Mouse (Mus musculus) kidney, adult 2 months (tissue): Measurements from ENCODE around the gene 1700037H04Rik. TPM values are rescaled to one million over a fixed set of nuclear protein-coding genes. Genes with fewer than 3 reads are reported as not detected.

Experiments
- DNase-seq: peaks from one replicate; pipeline ENCODE4 v3.0.0; 2021
- H3K27ac ChIP-seq: fragments of 200-500 bp; 2 replicates; pipeline ENCODE4 v1.5.1; 2012; ENCODE audit warnings: low read depth, low read length, control low read depth, inconsistent platforms; ENCODE audit not compliant: insufficient read depth
- H3K27me3 ChIP-seq: fragments of 200-500 bp; replicated peaks from 2 replicates; pipeline ENCODE4 v1.6.1; 2012; ENCODE audit warnings: mild to moderate bottlenecking, moderate library complexity, low read length, inconsistent platforms; ENCODE audit not compliant: control insufficient read depth, insufficient read depth
- H3K36me3 ChIP-seq: fragments of 200-500 bp; 2 replicates; pipeline ENCODE4 v1.6.1; 2012; ENCODE audit warnings: mild to moderate bottlenecking, moderate library complexity, low read length, inconsistent platforms; ENCODE audit not compliant: control insufficient read depth, insufficient read depth
- H3K4me1 ChIP-seq: fragments of 200-500 bp; 2 replicates; pipeline ENCODE4 v1.6.1; 2011; ENCODE audit warnings: low read length; ENCODE audit not compliant: control insufficient read depth, insufficient read depth
- H3K4me3 ChIP-seq: fragments of 200-500 bp; 2 replicates; pipeline ENCODE4 v1.5.1; 2011; ENCODE audit warnings: mild to moderate bottlenecking, low read depth, low read length, control low read depth; ENCODE audit not compliant: insufficient read depth
- CTCF ChIP-seq: fragments of 200-500 bp; conservative IDR thresholded peaks from 2 replicates; pipeline ENCODE4 v1.5.1; 2011; ENCODE audit warnings: low read depth, mild to moderate bottlenecking, control low read depth, low read length, moderate library complexity, mixed read lengths; ENCODE audit not compliant: insufficient read depth, insufficient read length
- POLR2A ChIP-seq: fragments of 200-500 bp; IDR thresholded peaks from one replicate; pipeline ENCODE4 v1.6.1; 2011; ENCODE audit warnings: low read depth, low read length, control low read depth
- WGBS: fragments of 180-500 bp; shearing (Covaris S2); methylation state at CpG from one replicate; pipeline ENCODE4 v1.1.7; 2018; 5-methylcytosine and 5-hydroxymethylcytosine counted together
- polyA plus RNA-seq: library from polyadenylated mRNA; depleted of rRNA; stranded (reverse); fragments of >200 nt; gene quantifications from 2 replicates; pipeline ENCODE4 v1.2.3, GENCODE M21; 2012

Gene 1700037H04Rik
- polyA plus RNA-seq, 1 experiment: 112 TPM

DNA sequence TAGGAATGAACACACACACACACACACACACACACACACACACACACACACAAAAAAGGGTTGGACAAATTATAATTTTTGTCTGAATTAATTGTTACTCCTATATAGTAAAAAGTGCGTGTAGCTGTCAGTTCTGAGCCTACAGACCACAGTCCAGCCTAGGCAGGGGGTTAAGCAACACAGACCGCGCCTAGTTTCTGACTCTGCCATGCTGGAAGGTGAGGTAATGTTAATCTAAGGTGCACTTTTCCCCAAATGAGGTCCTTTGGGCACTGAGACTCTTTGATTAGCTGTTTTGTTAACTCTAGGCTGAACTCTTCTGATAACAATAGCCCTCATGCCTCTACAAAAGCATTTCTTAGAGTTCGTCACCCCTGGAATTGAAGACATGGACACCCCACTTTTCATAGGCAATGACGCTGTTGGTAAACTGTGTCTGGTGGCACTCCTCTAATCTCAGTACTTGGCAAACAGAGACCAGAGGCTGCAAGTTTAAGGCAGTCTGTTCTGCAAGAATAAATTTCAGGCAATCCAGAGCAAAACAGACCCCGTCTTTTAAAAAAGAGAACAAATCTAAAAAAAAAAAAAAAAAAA is 44.0 kb upstream of the 1700037H04Rik start:
- H3K27ac ChIP-seq: peak overlapping the region; percentile 74
- TF ChIP-seq POLR2A: no peak
- TF ChIP-seq CTCF: no peak
- WGBS: 71% methylated on average over 6 of the region's 6 CpGs
- no peak overlapping the region for H3K4me3 ChIP-seq
- no peak for DNase-seq
- H3K4me1 ChIP-seq: peaks cover 3% of the 10 kb centered on the region; the same call in 1 of the 2 replicates
- no peaks in the 10 kb centered on the region for H3K27me3 ChIP-seq
- no peaks in the 10 kb centered on the region for H3K36me3 ChIP-seq

DNA sequence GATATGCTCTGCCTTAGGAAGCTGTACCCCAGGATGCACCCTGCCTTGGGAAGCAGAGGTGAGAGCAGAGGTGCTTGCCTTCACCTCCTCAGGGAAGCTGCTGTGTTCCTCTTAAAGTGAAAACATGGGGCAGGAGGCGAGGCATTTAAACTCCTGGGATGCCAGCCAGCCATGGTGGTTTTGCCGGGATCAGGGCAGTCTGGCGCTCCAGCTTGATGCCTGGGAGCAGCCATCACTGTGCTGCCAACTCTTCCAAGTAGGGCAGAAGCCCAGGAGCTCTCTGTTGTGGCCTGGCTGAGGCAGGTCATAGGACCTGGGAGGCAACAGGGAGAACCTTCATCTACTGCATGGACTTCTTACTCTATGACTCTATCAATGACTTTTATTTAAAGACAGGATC is 41.4 kb upstream of the 1700037H04Rik start:
- Histone ChIP-seq H3K4me3 (no peak overlapping the region), H3K27me3 (no peaks in the 10 kb centered on the region), H3K36me3 (no peaks in the 10 kb centered on the region), H3K4me1 (peaks cover 3% of the 10 kb centered on the region; the same call in 1 of the 2 replicates), H3K27ac (no peak overlapping the region)
- TF ChIP-seq CTCF: no peak
- TF ChIP-seq POLR2A: no peak
- 60% methylated on average over 3 of the region's 3 CpGs for WGBS
- DNase-seq: peak; percentile 25

DNA sequence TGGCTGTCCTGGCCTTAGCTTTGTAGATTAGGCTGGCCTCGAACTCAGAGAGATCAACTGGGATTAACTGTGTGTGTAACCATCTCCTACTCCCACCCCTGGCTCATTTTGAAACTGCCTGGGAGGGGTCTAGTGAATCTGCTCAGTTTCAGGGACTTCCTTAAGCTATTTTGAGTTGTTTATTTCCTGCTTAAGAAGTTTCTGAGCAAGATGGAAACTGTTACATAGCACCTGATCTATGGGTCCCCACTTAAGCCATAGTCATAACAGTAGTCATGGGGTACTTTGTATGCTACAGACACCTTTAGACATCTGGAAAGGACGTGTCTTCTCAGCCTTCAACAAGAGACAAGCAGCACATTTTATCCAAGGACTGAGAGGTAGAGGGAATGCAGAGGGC is 40.8 kb upstream of the 1700037H04Rik start:
- DNase-seq: no peak
- no peak for TF ChIP-seq CTCF
- no peak for TF ChIP-seq POLR2A
- WGBS: 87% methylated on average over 2 of the region's 2 CpGs
- H3K4me3 ChIP-seq: no peak overlapping the region
- H3K27ac ChIP-seq: no peak overlapping the region
- no peaks in the 10 kb centered on the region for H3K36me3 ChIP-seq
- no peaks in the 10 kb centered on the region for H3K27me3 ChIP-seq
- H3K4me1 ChIP-seq: peaks cover 3% of the 10 kb centered on the region; the same call in 1 of the 2 replicates

DNA sequence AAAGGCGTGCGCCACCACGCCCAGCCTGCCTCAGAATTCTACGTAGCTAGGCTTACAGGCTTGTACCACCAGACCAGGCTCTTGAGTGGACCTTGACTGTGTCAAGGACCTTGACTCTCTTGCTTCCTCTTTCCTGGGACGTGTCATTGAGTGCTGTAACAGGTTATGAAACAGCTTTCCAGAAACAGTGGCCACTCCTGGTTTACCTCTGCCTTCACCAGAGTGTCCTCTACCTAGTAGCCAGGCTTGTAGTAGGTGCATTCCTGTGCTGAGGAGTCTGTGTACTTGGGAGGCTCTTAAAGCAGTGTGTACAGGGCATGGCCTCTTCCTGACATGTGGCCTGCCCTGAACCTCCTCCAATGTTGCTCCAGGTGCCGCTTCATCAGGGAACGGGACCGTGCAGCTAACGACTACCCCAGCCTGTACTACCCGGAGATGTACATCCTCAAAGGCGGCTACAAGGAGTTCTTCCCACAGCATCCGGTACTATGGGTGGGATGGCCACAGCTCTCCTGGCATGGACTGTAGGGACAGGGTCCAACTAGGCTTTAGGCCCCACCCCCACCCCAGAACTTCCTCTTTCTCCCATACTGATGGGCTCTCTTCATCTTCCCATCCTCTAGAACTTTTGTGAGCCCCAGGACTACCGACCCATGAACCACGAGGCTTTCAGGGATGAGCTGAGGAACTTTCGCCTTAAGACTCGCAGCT is 36.9 kb upstream of the 1700037H04Rik start:
- WGBS: 89% methylated on average over 16 of the region's 16 CpGs
- DNase-seq: peak; percentile 27
- no peak overlapping the region for H3K4me3 ChIP-seq
- no peaks in the 10 kb centered on the region for H3K36me3 ChIP-seq
- no peak overlapping the region for H3K27ac ChIP-seq
- no peaks in the 10 kb centered on the region for H3K27me3 ChIP-seq
- no peaks in the 10 kb centered on the region for H3K4me1 ChIP-seq
- TF ChIP-seq CTCF (no peak), POLR2A (no peak)

DNA sequence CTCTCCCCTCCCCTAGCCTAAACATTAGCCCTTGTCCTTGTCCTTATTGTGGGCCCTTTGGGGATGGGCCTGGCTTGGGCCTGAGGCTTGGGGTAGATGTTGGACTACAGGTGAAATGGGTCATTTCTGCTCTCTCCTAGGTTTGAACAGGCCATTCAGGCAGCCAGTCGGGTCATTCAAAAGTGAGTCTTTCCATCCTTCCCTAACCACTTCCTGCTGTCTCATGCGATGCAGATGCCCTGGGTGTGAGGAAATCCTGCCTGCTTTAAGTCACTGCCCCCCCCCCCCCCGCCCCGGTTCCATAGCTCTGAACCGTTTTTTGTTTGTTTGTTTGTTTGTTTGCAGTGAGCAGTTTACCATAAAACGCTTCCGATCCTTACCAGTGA is 31.1 kb upstream of the 1700037H04Rik start:
- Histone ChIP-seq H3K4me1 (peaks cover 7% of the 10 kb centered on the region; the same call in 1 of the 2 replicates), H3K36me3 (no peaks in the 10 kb centered on the region; the same call in 1 of the 2 replicates), H3K4me3 (no peak overlapping the region), H3K27ac (no peak overlapping the region), H3K27me3 (no peaks in the 10 kb centered on the region)
- WGBS: 70% methylated on average over 7 of the region's 7 CpGs
- TF ChIP-seq POLR2A: no peak
- no peak for TF ChIP-seq CTCF
- no peak for DNase-seq

DNA sequence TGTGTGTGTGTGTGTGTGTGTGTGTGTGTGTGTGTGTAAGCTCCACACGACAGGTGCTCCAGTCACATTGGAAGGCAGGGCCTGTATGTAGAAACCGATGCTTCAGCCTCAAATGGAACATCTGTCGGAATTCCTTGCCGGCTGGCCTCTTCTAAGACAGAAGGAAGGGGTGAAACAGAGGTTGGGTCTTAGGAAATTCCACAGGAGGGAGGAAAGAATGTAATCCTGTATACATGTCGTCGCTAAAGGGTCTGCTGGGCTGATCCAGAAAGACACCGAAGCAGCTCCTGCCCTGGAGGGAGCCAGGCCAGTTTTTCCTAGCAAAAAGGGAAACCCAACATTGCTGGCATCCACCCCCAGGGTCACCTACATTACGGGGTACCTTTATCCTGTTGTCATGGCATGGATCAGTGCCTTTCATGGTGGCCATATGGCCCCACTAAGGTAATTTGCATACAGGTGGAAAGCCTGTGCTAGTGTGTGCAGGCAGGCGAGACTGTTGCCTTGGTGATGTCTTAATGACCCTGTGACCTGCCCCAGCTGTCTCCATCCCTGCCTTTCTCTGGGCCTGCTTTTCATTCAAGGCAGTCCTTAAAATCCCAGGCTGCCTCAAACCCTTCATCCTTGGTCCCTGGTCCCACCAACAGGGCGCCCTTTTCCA is 30.6 kb upstream of the 1700037H04Rik start:
- H3K36me3 ChIP-seq: no peaks in the 10 kb centered on the region; the same call in 1 of the 2 replicates
- H3K27me3 ChIP-seq: no peaks in the 10 kb centered on the region
- no peak for TF ChIP-seq POLR2A
- no peak for TF ChIP-seq CTCF
- 58% methylated on average over 10 of the region's 10 CpGs for WGBS
- H3K27ac ChIP-seq: peak overlapping the region; percentile 24; the same call in 1 of the 2 replicates
- H3K4me3 ChIP-seq: no peak overlapping the region
- H3K4me1 ChIP-seq: peaks cover 7% of the 10 kb centered on the region; the same call in 1 of the 2 replicates
- peak; percentile 67 for DNase-seq
